Mouse (Mus musculus): ENCODE data around the gene Raver1. TPM values are rescaled to one million over a fixed set of nuclear protein-coding genes. Genes with fewer than 3 reads are reported as not detected.

Gene Raver1
- polyA plus RNA-seq (2016; fragmentation: Nextera tagmentation; extraction: Ambion mirVana), result 39.8 and 43.8 TPM in 2 replicates

GRCm38 (mm10) chr9:21091707-21092320 lies at the start of gene Raver1, which contains the start of gene Gm38431:
Gene Raver1, minus strand, starts transcription at chr9:21092008.
Gene Gm38431, minus strand, starts transcription at chr9:21091997.
- WGBS (ENCODE audit: insufficient replicate concordance), result under 1% methylated on average over 54 of the region's 54 CpGs

GRCm38 (mm10) chr9:21138386-21138785 lies 46.6 kb upstream of the Raver1 start:
- no peaks in the 10 kb centered on the region for H3K27me3 ChIP-seq (replicated peaks)
- no peak overlapping the region for H3K4me3 ChIP-seq
- no peak for ATAC-seq
- no peak overlapping the region for H3K27ac ChIP-seq
- no peak overlapping the region for H3K9ac ChIP-seq
- H3K36me3 ChIP-seq, result peaks cover 62% of the 10 kb centered on the region
- WGBS (ENCODE audit: insufficient replicate concordance), result 61% methylated on average over 4 of the region's 4 CpGs
- no peaks in the 10 kb centered on the region for H3K9me3 ChIP-seq (replicated peaks)
- no peak overlapping the region for H3K4me2 ChIP-seq
- H3K4me1 ChIP-seq, result peaks cover 17% of the 10 kb centered on the region

More at GRCm38 (mm10) chr9:21091707-21092320, at the start of gene Raver1, which contains the start of gene Gm38431:
- Histone ChIP-seq H3K4me1 (peaks cover 44% of the 10 kb centered on the region), H3K27me3 (replicated peaks) (no peaks in the 10 kb centered on the region), H3K9me3 (replicated peaks) (no peaks in the 10 kb centered on the region), H3K36me3 (peaks cover 59% of the 10 kb centered on the region), H3K4me3 (peak within 1 kb of the TSS; percentile 69), H3K4me2 (peak within 1 kb of the TSS; percentile 89), H3K9ac (peak within 1 kb of the TSS; percentile 83), H3K27ac (peak within 1 kb of the TSS; percentile 88)
- peak; percentile 99 for ATAC-seq

- H3K4me2 ChIP-seq, result no peak overlapping the region
- no peak overlapping the region for H3K27ac ChIP-seq
- ATAC-seq, result 0 out of 2 replicates have a peak, but pooled peaks have one; percentile 28
- H3K36me3 ChIP-seq, result peaks cover 50% of the 10 kb centered on the region
- peaks cover 17% of the 10 kb centered on the region for H3K4me1 ChIP-seq
- no peak overlapping the region for H3K4me3 ChIP-seq
- H3K9me3 ChIP-seq (replicated peaks), result no peaks in the 10 kb centered on the region
- no peak overlapping the region for H3K9ac ChIP-seq
- H3K27me3 ChIP-seq (replicated peaks), result no peaks in the 10 kb centered on the region
- WGBS (ENCODE audit: insufficient replicate concordance), result 54% methylated on average over 3 of the region's 3 CpGs
Observed at GRCm38 (mm10) chr9:21137229-21137628, 45.4 kb upstream of the Raver1 start.

- 38% methylated on average over 6 of the region's 6 CpGs for WGBS (ENCODE audit: insufficient replicate concordance)
- Histone ChIP-seq H3K9ac (no peak overlapping the region), H3K27ac (peak overlapping the region; percentile 43; the same call in 1 of the 2 replicates), H3K4me2 (no peak overlapping the region), H3K9me3 (replicated peaks) (no peaks in the 10 kb centered on the region), H3K4me3 (no peak overlapping the region), H3K27me3 (replicated peaks) (no peaks in the 10 kb centered on the region), H3K4me1 (peaks cover 23% of the 10 kb centered on the region), H3K36me3 (peaks cover 42% of the 10 kb centered on the region)
- ATAC-seq, result no peak
Observed at GRCm38 (mm10) chr9:21136401-21136800, 44.6 kb upstream of the Raver1 start.

GRCm38 (mm10) chr9:21135941-21136381 lies 44.2 kb upstream of the Raver1 start:
- Histone ChIP-seq H3K4me1 (peaks cover 28% of the 10 kb centered on the region), H3K4me2 (no peak overlapping the region), H3K9me3 (replicated peaks) (no peaks in the 10 kb centered on the region), H3K36me3 (peaks cover 37% of the 10 kb centered on the region), H3K27me3 (replicated peaks) (no peaks in the 10 kb centered on the region), H3K27ac (peak overlapping the region; percentile 43; the same call in 1 of the 2 replicates), H3K4me3 (no peak overlapping the region), H3K9ac (no peak overlapping the region)
- 64% methylated on average over 1 of the region's 1 CpGs for WGBS (ENCODE audit: insufficient replicate concordance)
- no peak for ATAC-seq

- no peak overlapping the region for H3K9ac ChIP-seq
- no peak overlapping the region for H3K4me3 ChIP-seq
- no peaks in the 10 kb centered on the region for H3K27me3 ChIP-seq (replicated peaks)
- 58% methylated on average over 4 of the region's 4 CpGs for WGBS (ENCODE audit: insufficient replicate concordance)
- peaks cover 32% of the 10 kb centered on the region for H3K36me3 ChIP-seq
- no peaks in the 10 kb centered on the region for H3K9me3 ChIP-seq (replicated peaks)
- H3K27ac ChIP-seq, result peak overlapping the region; percentile 43
- no peak for ATAC-seq
- peaks cover 32% of the 10 kb centered on the region for H3K4me1 ChIP-seq
- no peak overlapping the region for H3K4me2 ChIP-seq
Observed at GRCm38 (mm10) chr9:21135329-21135890, 43.6 kb upstream of the Raver1 start.

- ATAC-seq, result no peak
- H3K4me1 ChIP-seq, result peaks cover 37% of the 10 kb centered on the region
- no peak overlapping the region for H3K4me2 ChIP-seq
- no peak overlapping the region for H3K9ac ChIP-seq
- H3K27me3 ChIP-seq (replicated peaks), result no peaks in the 10 kb centered on the region
- H3K36me3 ChIP-seq, result peaks cover 25% of the 10 kb centered on the region
- H3K27ac ChIP-seq, result no peak overlapping the region; the same call in 1 of the 2 replicates
- no peak overlapping the region for H3K4me3 ChIP-seq
- WGBS (ENCODE audit: insufficient replicate concordance), result 53% methylated on average over 9 of the region's 9 CpGs
- no peaks in the 10 kb centered on the region for H3K9me3 ChIP-seq (replicated peaks)
Observed at GRCm38 (mm10) chr9:21134595-21135328, 43.0 kb upstream of the Raver1 start.

- Histone ChIP-seq H3K4me3 (no peak overlapping the region), H3K9me3 (replicated peaks) (no peaks in the 10 kb centered on the region), H3K4me2 (no peak overlapping the region), H3K27me3 (replicated peaks) (no peaks in the 10 kb centered on the region), H3K4me1 (peaks cover 37% of the 10 kb centered on the region), H3K36me3 (peaks cover 10% of the 10 kb centered on the region), H3K27ac (no peak overlapping the region), H3K9ac (no peak overlapping the region)
- WGBS (ENCODE audit: insufficient replicate concordance), result 41% methylated on average over 9 of the region's 9 CpGs
- ATAC-seq, result no peak
Observed at GRCm38 (mm10) chr9:21133064-21133707, 41.4 kb upstream of the Raver1 start.

GRCm38 (mm10) chr9:21132102-21132775 lies 40.4 kb upstream of the Raver1 start:
- H3K36me3 ChIP-seq, result peaks cover 3% of the 10 kb centered on the region; the same call in 1 of the 2 replicates
- H3K27ac ChIP-seq, result no peak overlapping the region
- WGBS (ENCODE audit: insufficient replicate concordance), result 70% methylated on average over 12 of the region's 12 CpGs
- no peak for ATAC-seq
- peaks cover 37% of the 10 kb centered on the region for H3K4me1 ChIP-seq
- H3K4me2 ChIP-seq, result 0 out of 2 replicates have a peak overlapping the region, but pooled peaks have one; percentile 73
- no peaks in the 10 kb centered on the region for H3K27me3 ChIP-seq (replicated peaks)
- H3K9ac ChIP-seq, result no peak overlapping the region
- H3K4me3 ChIP-seq, result 0 out of 2 replicates have a peak overlapping the region, but pooled peaks have one; percentile 65
- no peaks in the 10 kb centered on the region for H3K9me3 ChIP-seq (replicated peaks)

- H3K9me3 ChIP-seq (replicated peaks), result no peaks in the 10 kb centered on the region
- WGBS (ENCODE audit: insufficient replicate concordance), result 6% methylated on average over 35 of the region's 37 CpGs
- peak within 1 kb of the TSS; percentile 54; the same call in 1 of the 2 replicates for H3K27ac ChIP-seq
- H3K4me1 ChIP-seq, result peaks cover 38% of the 10 kb centered on the region
- peak within 1 kb of the TSS; percentile 54 for H3K9ac ChIP-seq
- H3K36me3 ChIP-seq, result peaks cover 11% of the 10 kb centered on the region
- no peaks in the 10 kb centered on the region for H3K27me3 ChIP-seq (replicated peaks)
- ATAC-seq, result peak; percentile 92
- peak within 1 kb of the TSS; percentile 65 for H3K4me3 ChIP-seq
- peak within 1 kb of the TSS; percentile 73 for H3K4me2 ChIP-seq
Observed at GRCm38 (mm10) chr9:21131059-21131956, 39.5 kb upstream of the Raver1 start, which contains the start of gene Tyk2. Gene Tyk2, minus strand, starts transcription at chr9:21131243.

All from liver, embryonic 12.5 days (tissue).